Mouse (Mus musculus) adrenal gland (tissue): ENCODE results near the gene Tob2.

Experiments used
- intact Hi-C: fragments of 180-260 bp; cut with DNase I; formaldehyde crosslinking; loops from one replicate; pipeline ENCODE4 v1.15.1; 2025
- long read RNA-seq, 2 experiments: library from polyadenylated mRNA; unstranded; transcript quantifications; one replicate each; pipeline ENCODE4 v2.0.0; 2020; ENCODE audit warnings: borderline replicate concordance in 1 of 2; ENCODE audit not compliant: insufficient replicate concordance in 1 of 2

Tob2 gene
- long read RNA-seq, experiment 1, full-length matches to known transcripts = 3 of 8 reads
- long read RNA-seq, experiment 1, partial matches to known transcripts = 0 of 8 reads
- long read RNA-seq, experiment 1, other reads (novel, unspliced or antisense) = 5 of 8 reads
- long read RNA-seq, experiment 2, full-length matches to known transcripts = 4 of 10 reads
- long read RNA-seq, experiment 2, partial matches to known transcripts = 0 of 10 reads
- long read RNA-seq, experiment 2, other reads (novel, unspliced or antisense) = 6 of 10 reads

DNA sequence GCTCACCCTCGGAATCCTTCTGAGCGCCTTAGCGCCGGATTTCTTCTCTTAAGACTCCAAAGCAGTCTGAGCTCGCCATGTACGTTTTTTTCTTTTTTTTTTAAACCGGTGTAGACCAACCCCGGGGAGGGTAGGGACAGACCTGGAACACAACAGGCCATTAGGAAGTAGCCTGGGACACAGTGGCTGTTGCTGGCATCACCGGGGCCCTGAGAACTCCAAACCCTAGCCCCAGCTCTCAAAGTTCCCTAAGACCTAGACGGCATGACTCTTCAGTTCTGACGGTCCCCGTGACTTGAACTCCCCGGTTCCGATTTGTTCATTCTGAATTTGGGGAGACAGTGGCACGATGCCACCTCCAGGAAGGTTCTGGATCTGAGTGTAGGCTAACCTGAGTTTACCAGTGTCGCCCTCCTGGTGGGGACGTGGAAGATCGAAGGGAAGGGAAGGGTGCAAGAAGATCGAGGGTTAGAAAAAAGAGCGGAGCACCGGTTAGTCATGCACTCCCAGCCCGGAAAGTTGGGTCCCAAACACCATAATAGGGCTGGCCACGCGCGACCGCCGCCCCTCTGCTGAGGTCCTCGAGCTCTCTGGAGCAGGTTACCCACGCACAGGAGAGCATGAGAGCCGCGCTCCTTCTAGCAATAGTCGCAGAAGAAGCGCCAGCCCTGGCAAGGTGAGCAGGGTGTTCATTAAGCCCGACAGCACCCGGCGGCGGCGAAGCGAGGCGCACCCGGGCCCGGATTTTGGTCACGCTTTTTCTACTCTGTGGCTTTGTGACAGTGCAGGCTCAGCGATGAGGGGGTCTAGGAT lies at the start of gene Tob2:
Tob2 (minus strand) TSS at position 280 of the 813 bp plus-strand sequence.
- intact Hi-C loops = no loop called here

DNA sequence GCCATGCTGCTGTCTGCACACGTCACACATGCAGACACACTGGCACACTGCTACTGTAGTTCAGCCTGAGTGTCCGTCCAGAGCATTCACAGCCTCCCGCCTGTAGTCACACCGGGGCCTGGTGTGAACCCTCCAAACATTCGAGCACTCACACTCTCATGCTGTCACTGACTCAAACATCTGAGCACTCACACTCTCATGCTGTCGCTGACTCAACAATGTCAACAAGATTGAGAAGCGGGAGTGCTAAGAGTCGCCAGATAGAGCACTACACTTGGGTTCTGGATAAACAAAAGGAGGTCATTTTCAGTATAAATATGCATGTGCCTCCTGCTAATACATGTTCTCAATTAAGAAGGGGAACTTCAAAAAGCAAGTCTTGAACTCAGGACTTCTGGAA lies 49.4 kb upstream of the Tob2 start:
- intact Hi-C loops = loop anchor here (5.0 kb wide), 1 partner anchor 76 kb away; no protein-coding TSS in a partner anchor

DNA sequence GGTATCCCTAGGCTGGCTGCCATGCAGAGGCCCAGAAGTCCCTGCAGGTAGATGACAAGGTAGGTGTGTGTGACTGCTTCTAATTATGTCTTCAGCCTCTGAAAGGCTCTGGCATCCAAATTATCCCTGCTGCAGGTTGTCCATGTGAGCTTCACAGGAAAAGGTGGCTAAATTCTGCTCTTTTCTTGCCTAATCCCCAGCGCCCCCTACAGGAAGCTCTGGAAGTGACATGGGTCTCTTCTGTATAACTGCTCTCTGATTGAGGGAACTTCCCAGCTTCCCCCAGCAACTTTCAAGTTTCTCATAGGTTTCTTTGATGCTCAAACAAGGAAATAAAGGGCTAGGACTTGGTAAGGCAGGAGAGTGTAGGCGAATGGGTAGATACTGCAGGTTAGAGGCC lies 46.3 kb upstream of the Tob2 start:
- intact Hi-C loops = loop anchor here (5.0 kb wide), 1 partner anchor 73 kb away; no protein-coding TSS in a partner anchor

DNA sequence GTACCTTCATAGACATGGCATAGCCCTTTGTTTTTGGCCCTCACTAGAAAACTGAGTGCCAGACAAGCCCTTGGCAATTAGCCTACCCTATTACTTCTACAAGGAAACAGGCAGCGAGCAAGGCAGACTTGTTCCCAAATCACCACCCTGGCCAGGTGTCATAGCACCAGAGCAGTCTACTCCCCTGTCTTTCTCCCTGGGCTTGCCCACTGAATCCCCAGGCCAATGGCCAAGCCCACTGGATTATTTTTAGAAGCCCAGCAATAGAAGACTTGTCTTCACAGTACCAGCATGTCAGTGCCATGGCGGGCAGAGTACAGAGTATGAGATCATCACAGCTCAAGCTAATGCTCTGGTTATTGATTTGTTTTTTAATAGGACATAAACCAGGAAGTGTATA lies 40.2 kb upstream of the Tob2 start:
- intact Hi-C loops = no loop called here

DNA sequence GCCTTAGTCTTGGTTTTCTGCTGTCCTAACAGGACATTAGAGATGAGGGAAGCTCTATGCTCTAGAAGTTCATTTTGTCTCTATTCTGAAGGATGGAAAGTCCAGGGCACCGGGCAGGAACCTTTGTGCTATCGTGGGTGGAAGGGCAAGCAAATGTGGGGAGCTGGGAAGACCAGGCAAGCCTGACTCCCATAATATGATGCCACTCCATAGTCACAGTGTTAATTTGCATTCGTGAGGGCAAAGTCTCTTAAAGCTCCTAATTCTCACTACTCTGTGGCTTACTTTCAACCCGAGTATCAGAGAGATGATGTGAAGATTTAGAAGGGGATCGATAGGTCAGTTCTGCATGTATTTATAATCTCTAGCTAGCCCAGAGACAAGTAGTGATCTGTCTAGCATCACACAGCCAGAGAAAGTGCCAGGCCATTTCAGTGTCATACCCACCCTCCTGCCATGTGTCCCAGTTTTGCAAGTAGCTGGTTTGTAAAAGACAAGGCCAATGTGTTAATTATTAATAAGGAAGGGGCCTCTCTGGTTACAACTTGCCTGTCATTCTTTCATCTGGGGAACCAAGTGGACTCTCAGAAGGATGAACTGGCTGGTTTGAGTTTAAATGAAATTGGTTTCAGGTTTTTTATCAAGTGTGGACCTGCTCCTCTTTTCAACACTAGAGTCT lies 39.1 kb upstream of the Tob2 start:
- intact Hi-C loops = no loop called here

DNA sequence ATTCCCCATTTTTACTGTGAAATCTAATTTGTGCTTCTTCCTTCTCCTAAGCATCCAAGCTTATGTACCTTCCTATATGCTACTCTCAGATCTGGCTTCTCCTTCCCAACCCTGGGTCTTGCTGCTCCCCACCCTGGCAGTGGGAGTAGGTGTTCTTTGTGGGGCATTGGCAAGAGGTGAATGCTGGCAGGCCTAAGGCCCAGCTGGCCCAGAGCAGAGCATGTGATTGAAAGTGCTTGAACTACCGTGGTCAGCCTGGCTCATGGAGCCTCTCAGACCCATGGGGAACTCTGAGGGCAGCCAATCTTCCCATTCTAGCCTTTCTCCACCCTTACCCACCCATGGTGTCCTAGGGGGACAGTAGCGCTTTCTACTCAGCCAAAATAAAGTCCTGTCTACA lies 37.8 kb upstream of the Tob2 start:
- intact Hi-C loops = no loop called here

DNA sequence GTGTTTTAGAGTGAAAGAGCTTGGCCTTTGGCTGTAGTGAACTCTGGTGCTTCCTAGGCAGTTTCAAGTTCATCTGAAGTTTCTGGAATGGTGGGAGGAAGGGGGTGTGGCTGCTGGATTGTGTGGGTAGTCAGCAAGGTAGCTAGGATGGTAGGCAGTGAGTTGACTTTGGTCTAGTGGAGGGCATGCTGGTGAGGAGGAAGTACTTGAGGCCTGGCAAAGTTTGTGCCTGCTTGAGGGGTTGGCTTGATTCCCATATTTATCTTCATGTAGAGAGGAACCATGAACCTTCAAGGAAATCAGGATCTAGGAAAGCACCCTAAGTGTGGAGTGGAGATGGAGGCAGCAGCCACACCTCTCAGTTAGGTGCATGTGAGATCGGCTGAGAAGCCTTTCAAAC lies 35.4 kb upstream of the Tob2 start:
- intact Hi-C loops = no loop called here

DNA sequence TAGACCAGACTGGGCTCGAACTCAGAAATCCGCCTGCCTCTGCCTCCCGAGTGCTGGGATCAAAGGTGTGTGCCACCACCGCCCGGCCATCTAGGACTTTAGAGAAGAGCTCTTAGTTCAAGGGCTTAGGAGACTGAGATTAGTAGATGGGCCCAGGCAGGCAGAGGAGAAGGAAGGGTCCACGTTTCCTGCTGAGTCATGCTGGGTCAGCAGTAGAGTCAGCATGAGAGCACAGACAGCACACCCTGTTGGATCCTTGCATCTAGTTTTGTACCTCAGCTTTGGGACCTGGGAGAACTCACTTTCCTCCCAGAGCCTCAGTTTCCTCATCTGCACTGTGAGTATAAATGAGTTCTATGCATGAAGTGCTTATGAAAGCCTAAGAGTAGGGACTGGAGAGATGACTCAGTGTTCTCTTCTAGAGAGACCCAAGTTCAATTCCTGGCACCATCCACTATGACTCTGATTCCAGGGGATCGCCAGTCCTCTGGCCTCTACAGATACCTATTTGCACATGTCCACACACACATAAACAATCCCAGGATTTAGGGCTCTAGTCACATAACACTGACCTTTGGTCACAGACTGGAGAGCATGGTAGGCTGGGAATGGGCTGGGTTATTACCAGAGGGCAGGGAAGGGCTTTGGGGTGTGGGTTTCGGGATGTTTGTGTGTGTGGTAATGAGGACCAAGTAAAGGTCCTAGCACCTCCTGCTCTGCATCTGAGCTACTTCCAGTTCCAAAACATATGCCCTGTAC lies 33.4 kb upstream of the Tob2 start:
- intact Hi-C loops = no loop called here

DNA sequence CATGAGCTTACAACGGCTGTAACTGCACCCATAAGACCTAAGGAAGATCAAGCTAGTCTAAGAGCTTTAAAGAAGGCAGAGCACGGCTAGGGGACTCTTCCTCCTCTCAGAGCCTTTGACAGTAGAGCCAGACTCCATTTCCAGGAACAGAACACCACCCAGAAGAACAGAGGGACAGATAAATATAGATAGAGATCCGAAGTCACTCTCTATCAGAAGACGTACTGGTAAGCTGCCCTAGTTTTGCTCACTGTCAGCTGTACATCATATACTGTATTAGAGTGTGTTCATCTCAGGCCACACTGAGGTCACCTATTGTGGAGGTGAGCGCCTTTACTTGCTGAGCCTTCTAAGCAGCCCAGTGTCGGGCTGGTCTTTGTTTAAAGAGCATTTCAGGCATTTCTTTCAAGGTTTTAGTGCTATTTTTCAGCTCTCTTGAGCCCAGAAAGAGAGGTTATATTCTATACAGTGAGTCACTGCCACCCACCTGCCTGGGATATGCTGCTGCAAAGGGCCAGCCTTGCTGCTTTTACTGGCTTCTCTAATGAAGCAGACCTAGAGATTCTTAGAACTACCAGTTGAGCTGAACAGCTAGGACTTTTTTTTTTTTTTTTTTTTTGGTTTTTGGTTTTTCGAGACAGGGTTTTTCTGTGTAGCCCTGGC lies 32.7 kb upstream of the Tob2 start:
- intact Hi-C loops = no loop called here

DNA sequence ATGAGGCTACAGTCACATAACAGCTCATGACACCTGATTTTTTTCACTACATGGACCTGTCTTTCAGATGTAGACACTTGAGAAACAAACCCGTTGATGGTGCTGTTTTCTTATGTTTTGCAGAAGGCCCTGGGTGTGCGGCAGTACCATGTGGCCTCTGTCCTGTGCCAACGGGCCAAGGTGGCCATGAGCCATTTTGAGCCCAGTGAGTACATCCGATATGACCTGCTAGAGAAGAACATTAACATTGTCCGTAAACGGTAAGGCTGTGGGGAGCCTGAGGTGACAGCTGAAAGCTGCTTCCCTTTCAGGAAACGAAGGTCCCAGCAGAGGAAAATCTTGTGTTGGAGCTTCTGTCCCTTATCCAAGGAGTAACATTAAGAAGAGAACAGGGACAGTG lies 30.6 kb upstream of the Tob2 start:
- intact Hi-C loops = no loop called here

DNA sequence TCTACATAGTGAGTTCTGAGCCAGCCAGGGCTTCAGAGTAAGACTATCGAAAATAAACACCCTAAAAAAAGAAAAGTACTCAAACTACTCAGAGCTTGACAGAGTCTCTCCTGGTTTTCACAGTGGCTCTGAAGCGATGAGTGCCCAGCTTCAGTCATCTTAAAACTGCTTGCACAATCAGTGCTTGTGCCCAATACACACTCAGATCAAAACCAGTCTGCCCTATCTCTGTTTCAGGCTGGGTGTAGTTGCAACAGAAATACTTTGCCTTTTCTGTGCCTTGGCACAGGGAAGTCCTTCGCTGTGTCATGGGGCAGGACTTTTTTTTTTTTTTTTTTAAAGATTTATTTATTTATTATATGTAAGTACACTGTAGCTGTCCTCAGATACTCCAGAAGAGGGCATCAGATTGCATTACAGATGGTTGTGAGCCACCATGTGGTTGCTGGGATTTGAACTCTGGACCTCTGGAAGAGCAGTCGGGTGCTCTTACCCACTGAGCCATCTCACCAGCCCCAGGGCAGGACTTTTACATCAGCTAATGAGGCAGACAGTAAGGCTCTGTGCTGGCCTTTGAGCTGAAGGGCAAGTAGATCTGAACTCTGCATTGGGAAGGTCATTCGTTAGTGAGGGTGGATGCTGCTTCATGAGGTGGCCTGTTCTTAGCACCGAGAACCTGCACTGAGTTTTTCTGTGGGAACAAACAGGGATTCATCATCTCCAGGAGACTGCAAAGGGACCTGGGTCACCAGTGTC lies 28.4 kb upstream of the Tob2 start:
- intact Hi-C loops = no loop called here

DNA sequence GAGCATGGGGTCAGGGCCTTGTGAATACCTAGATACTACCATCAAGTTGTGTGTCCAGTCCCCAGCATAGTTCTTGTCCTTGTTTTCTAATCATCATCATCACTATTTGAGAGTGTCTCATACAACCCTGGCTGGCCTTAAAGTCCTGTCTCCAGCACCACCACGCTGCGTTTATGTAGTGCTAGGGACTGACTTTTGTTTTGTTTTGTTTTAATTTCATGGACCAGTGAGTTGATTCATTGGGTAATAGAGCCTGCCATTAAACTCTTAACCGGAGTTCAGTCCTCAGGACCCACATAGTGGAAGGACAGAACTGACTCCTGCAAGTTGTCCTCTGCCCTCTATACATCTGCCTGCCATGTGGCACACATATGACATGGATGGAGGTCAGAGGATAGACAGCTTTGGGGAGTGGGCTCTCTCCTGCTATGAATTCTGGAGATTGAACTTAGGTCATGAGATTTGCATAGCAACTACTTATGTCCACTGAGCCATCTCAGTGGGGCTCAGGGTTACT lies 26.9 kb upstream of the Tob2 start:
- intact Hi-C loops = no loop called here

DNA sequence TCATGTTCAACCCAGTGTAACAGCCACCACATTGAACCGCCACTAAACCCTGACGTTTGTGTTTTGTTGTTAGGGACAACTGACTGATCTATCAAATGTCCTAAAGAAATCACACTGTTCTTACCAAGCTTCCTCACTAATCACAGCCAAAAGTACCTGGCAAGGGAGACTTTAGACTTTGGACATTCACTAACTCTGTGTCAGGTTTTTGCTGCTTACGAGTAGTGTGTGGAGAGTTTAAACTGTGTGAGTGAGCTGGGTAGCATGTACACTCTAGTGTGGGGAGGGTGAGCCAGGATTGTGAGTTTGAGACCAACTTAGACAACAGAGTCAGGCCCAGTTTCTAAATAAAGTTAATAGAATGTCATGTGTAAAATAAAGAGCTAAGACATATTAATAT lies 23.8 kb upstream of the Tob2 start:
- intact Hi-C loops = no loop called here

DNA sequence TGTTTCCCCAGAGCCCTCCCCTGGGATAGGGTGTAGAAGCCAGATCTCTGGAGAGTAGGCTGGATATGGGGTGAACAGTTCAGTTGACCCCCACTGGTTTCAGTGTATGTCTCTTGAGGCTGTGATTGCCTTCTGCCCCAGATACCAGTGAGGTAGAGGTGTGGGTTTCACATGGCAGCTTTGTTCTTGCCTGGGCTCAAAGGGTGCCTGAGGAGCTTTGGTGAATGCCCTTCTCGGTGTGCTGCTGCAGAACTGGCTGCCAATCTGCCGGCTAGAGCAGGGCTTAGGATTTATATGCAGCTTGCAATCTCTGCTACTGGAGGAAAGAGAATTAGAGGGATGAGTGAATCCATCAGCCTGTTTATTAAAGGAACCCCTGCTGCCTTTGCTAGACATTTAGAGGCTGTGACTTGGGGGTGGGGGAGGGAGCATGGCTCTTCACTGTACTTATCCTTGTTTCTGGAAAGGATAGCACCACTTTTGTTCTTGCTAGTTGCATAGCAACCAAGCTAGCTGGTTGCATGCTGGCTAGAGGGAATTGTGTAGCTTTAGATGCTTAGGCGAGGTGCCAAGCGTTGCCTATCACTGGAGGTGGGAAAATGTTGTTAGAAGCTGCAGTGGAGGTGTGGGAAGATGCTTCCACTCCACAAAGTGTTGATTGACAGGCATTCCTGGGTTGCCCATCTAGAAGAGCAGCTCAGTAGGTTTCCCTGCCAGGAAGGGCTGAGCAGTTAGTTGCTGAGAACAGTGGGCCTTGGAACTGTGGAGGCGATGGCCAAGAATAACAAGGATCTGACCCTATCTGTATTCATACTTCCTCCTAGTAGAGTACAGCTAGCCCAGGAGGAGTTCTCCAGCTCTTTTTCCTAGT lies 21.2 kb upstream of the Tob2 start:
- intact Hi-C loops = no loop called here

DNA sequence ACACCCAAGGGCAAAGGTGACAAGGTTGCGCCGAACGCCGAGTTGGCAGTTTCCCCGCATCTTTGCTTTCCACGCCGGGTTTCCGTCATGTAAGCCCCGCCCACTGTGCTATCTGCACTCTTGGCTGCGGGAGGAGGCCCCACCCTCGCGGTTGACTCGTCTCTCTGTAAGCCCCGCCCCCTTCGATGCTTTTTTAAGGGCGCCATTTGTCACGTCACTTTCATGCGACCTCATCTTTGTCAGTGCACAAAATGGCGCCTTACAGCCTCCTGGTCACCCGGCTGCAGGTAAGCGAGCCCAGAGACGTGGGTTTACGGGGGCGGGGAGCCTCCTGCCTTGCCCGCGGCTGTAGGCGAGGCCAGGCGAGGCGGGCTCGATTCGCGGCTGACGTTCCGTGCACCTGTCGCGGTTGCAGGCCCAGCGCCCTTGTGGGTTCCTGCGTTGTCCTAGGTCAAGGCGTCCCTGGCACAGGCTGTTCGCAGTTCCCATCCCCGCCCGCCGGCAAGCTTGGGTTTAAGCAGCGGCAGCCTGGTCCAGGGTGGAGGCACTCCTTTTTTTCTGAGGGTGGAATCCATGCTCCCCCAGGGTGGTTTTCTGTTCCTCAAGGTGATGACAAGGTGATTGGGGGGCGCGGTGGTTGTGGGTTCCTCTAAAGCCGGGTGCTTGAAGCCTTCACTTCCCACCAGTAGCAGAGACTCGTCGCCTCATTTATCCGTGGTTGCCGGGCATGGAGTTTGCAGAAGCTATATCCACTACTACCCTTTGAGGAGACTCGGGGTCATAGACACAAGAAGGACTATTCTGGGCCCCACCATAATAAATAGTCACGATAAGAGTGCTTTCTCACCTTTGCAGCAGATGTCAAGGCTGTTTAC lies 13.9 kb upstream of the Tob2 start, which contains the start of gene Aco2:
Aco2 (plus strand) TSS at position 48 of the 875 bp plus-strand sequence.
- intact Hi-C loops = no loop called here

DNA sequence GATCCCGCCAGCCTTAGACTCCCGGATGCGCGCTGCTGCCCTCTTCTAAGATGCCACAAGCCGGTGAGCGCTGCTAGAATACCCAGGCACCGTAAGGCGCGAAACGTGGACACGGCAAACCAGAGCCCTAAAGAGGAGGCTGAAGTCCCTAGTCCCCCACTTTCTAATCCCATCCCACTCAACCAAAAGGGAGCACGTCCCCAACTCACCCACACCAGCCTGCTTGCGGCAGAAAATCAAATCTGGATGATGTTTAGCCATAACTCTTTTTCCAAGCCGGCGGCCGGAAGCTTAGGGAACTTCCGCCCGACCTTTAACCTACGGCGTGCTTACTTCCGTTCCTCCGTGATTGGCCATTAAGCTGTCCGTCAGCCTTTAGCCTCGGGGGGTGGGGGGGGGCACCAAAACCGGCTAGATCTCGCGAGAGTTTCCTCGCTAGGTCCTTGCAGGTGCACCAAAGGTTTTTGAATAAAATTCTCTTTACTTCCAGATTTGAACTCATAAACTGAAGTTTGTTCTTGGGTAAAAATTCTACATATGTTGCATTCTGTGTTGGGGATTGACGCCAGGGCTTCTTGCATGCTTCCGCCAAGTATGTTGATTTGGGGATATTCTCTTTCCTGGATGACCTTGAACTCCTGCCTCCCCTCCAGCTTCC lies 13.1 kb upstream of the Tob2 start, which contains the start of gene Phf5a:
Phf5a (minus strand) TSS at position 308 of the 658 bp plus-strand sequence.
- intact Hi-C loops = no loop called here

DNA sequence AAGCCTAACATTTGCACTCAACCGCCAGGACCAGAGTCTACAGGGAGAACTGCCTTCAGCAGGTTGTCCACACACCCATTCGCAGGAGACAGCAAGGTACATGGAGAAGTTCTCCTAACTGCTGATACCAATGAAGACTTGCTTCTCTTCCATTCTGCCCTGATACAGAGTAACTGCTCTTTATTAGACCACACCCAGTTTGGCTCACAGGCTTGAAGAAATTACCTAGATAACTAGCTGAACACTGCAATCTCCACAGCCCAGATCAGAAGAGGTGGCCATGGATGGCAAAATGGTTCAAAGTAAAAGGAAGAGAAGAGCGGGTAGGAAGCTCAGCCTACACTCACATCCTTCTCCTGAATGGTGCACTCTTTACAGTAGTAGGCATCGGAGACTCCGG lies 11.4 kb upstream of the Tob2 start:
- intact Hi-C loops = no loop called here
